Mouse (Mus musculus): ENCODE measurements around the gene Txnrd3. TPM values are rescaled to one million over a fixed set of nuclear protein-coding genes. Genes with fewer than 3 reads are reported as not detected.

The Txnrd3 gene
- 15.9 and 16.9 TPM in 2 replicates for polyA plus RNA-seq (2015; fragmentation: Nextera tagmentation; extraction: Ambion mirVana)

- peaks cover 7% of the 10 kb centered on the region; the same call in 1 of the 2 replicates for H3K4me1 ChIP-seq (ENCODE audit: insufficient read depth, low read length)
- peak within 1 kb of the TSS; percentile 97 for H3K27ac ChIP-seq (ENCODE audit: low read length)
- H3K9ac ChIP-seq (replicated peaks; ENCODE audit: low read length) = peak within 1 kb of the TSS; percentile 70
- no peaks in the 10 kb centered on the region for H3K36me3 ChIP-seq (ENCODE audit: insufficient read depth, low read length)
- peak within 1 kb of the TSS; percentile 68 for H3K4me3 ChIP-seq (ENCODE audit: low read length)
- H3K4me2 ChIP-seq (replicated peaks; ENCODE audit: low read depth, low read length) = peak within 1 kb of the TSS; percentile 93
- WGBS = 1% methylated on average over 38 of the region's 51 CpGs
- no peaks in the 10 kb centered on the region for H3K9me3 ChIP-seq (ENCODE audit: low read length)
- H3K27me3 ChIP-seq (ENCODE audit: insufficient read depth, low read length) = no peaks in the 10 kb centered on the region
- ATAC-seq (ENCODE audit: low FRiP score, low TSS enrichment) = peak; percentile 94
Measured at GRCm38 (mm10) chr6:89643798-89644270, at the start of gene Txnrd3. Txnrd3 (plus strand) TSS chr6:89643988.

GRCm38 (mm10) chr6:89595018-89595776, 48.6 kb upstream of the Txnrd3 start, which contains the start of gene Chchd6:
Chchd6 (minus strand) TSS chr6:89595652.
- no peaks in the 10 kb centered on the region for H3K36me3 ChIP-seq (ENCODE audit: insufficient read depth, low read length)
- H3K4me3 ChIP-seq (ENCODE audit: low read length) = peak within 1 kb of the TSS; percentile 79
- peaks cover 8% of the 10 kb centered on the region; the same call in 1 of the 2 replicates for H3K9me3 ChIP-seq (ENCODE audit: low read length)
- H3K4me1 ChIP-seq (ENCODE audit: insufficient read depth, low read length) = peaks cover 5% of the 10 kb centered on the region
- peak; percentile 100 for ATAC-seq (ENCODE audit: low FRiP score, low TSS enrichment)
- under 1% methylated on average over 54 of the region's 56 CpGs for WGBS
- H3K9ac ChIP-seq (replicated peaks; ENCODE audit: low read length) = peak within 1 kb of the TSS; percentile 78
- H3K27me3 ChIP-seq (ENCODE audit: insufficient read depth, low read length) = no peaks in the 10 kb centered on the region
- H3K27ac ChIP-seq (ENCODE audit: low read length) = no peak within 1 kb of the TSS
- peak within 1 kb of the TSS; percentile 85 for H3K4me2 ChIP-seq (replicated peaks; ENCODE audit: low read depth, low read length)

GRCm38 (mm10) chr6:89595777-89596146, 48.0 kb upstream of the Txnrd3 start:
- Histone ChIP-seq H3K4me2 (replicated peaks; ENCODE audit: low read depth, low read length) (peak overlapping the region; percentile 85), H3K36me3 (ENCODE audit: insufficient read depth, low read length) (no peaks in the 10 kb centered on the region), H3K9ac (replicated peaks; ENCODE audit: low read length) (no peak overlapping the region), H3K27ac (ENCODE audit: low read length) (no peak overlapping the region), H3K4me3 (ENCODE audit: low read length) (peak overlapping the region; percentile 79), H3K9me3 (ENCODE audit: low read length) (peaks cover 11% of the 10 kb centered on the region; the same call in 1 of the 2 replicates), H3K4me1 (ENCODE audit: insufficient read depth, low read length) (peaks cover 5% of the 10 kb centered on the region), H3K27me3 (ENCODE audit: insufficient read depth, low read length) (no peaks in the 10 kb centered on the region)
- WGBS = 21% methylated on average over 5 of the region's 5 CpGs
- ATAC-seq (ENCODE audit: low FRiP score, low TSS enrichment) = peak; percentile 40

- peaks cover 12% of the 10 kb centered on the region; the same call in 1 of the 2 replicates for H3K9me3 ChIP-seq (ENCODE audit: low read length)
- H3K36me3 ChIP-seq (ENCODE audit: insufficient read depth, low read length) = no peaks in the 10 kb centered on the region
- H3K27me3 ChIP-seq (ENCODE audit: insufficient read depth, low read length) = no peaks in the 10 kb centered on the region
- WGBS = 97% methylated on average over 1 of the region's 1 CpGs
- no peak overlapping the region for H3K4me3 ChIP-seq (ENCODE audit: low read length)
- no peak for ATAC-seq (ENCODE audit: low FRiP score, low TSS enrichment)
- no peak overlapping the region for H3K27ac ChIP-seq (ENCODE audit: low read length)
- H3K4me2 ChIP-seq (replicated peaks; ENCODE audit: low read depth, low read length) = no peak overlapping the region
- H3K4me1 ChIP-seq (ENCODE audit: insufficient read depth, low read length) = peaks cover 5% of the 10 kb centered on the region
- H3K9ac ChIP-seq (replicated peaks; ENCODE audit: low read length) = no peak overlapping the region
Measured at GRCm38 (mm10) chr6:89596510-89596909, 47.3 kb upstream of the Txnrd3 start.

- Histone ChIP-seq H3K4me3 (ENCODE audit: low read length) (no peak overlapping the region), H3K27ac (ENCODE audit: low read length) (no peak overlapping the region), H3K27me3 (ENCODE audit: insufficient read depth, low read length) (no peaks in the 10 kb centered on the region), H3K9me3 (ENCODE audit: low read length) (no peaks in the 10 kb centered on the region), H3K4me2 (replicated peaks; ENCODE audit: low read depth, low read length) (no peak overlapping the region), H3K4me1 (ENCODE audit: insufficient read depth, low read length) (no peaks in the 10 kb centered on the region), H3K9ac (replicated peaks; ENCODE audit: low read length) (no peak overlapping the region), H3K36me3 (ENCODE audit: insufficient read depth, low read length) (no peaks in the 10 kb centered on the region)
- ATAC-seq (ENCODE audit: low FRiP score, low TSS enrichment) = no peak
- 64% methylated on average over 3 of the region's 3 CpGs for WGBS
Measured at GRCm38 (mm10) chr6:89606096-89606495, 37.7 kb upstream of the Txnrd3 start.

GRCm38 (mm10) chr6:89607999-89608398, 35.8 kb upstream of the Txnrd3 start:
- Histone ChIP-seq H3K4me2 (replicated peaks; ENCODE audit: low read depth, low read length) (no peak overlapping the region), H3K9me3 (ENCODE audit: low read length) (no peaks in the 10 kb centered on the region), H3K27ac (ENCODE audit: low read length) (no peak overlapping the region), H3K27me3 (ENCODE audit: insufficient read depth, low read length) (no peaks in the 10 kb centered on the region), H3K9ac (replicated peaks; ENCODE audit: low read length) (no peak overlapping the region), H3K36me3 (ENCODE audit: insufficient read depth, low read length) (no peaks in the 10 kb centered on the region), H3K4me3 (ENCODE audit: low read length) (no peak overlapping the region), H3K4me1 (ENCODE audit: insufficient read depth, low read length) (no peaks in the 10 kb centered on the region)
- ATAC-seq (ENCODE audit: low FRiP score, low TSS enrichment) = no peak
- WGBS = 45% methylated on average over 4 of the region's 4 CpGs

GRCm38 (mm10) chr6:89613336-89614106, 30.3 kb upstream of the Txnrd3 start:
- Histone ChIP-seq H3K36me3 (ENCODE audit: insufficient read depth, low read length) (no peaks in the 10 kb centered on the region), H3K27me3 (ENCODE audit: insufficient read depth, low read length) (no peaks in the 10 kb centered on the region), H3K4me3 (ENCODE audit: low read length) (no peak overlapping the region), H3K4me2 (replicated peaks; ENCODE audit: low read depth, low read length) (no peak overlapping the region), H3K9me3 (ENCODE audit: low read length) (no peaks in the 10 kb centered on the region), H3K9ac (replicated peaks; ENCODE audit: low read length) (no peak overlapping the region), H3K4me1 (ENCODE audit: insufficient read depth, low read length) (peaks cover 20% of the 10 kb centered on the region), H3K27ac (ENCODE audit: low read length) (peak overlapping the region; percentile 63; the same call in 1 of the 2 replicates)
- WGBS = 51% methylated on average over 15 of the region's 15 CpGs
- 0 out of 2 replicates have a peak, but pooled peaks have one; percentile 35 for ATAC-seq (ENCODE audit: low FRiP score, low TSS enrichment)

GRCm38 (mm10) chr6:89614107-89614471, 29.7 kb upstream of the Txnrd3 start:
- H3K4me3 ChIP-seq (ENCODE audit: low read length) = no peak overlapping the region
- peaks cover 20% of the 10 kb centered on the region for H3K4me1 ChIP-seq (ENCODE audit: insufficient read depth, low read length)
- H3K27ac ChIP-seq (ENCODE audit: low read length) = peak overlapping the region; percentile 63; the same call in 1 of the 2 replicates
- H3K9ac ChIP-seq (replicated peaks; ENCODE audit: low read length) = no peak overlapping the region
- H3K36me3 ChIP-seq (ENCODE audit: insufficient read depth, low read length) = no peaks in the 10 kb centered on the region
- no peak for ATAC-seq (ENCODE audit: low FRiP score, low TSS enrichment)
- no peaks in the 10 kb centered on the region for H3K27me3 ChIP-seq (ENCODE audit: insufficient read depth, low read length)
- no peaks in the 10 kb centered on the region for H3K9me3 ChIP-seq (ENCODE audit: low read length)
- no peak overlapping the region for H3K4me2 ChIP-seq (replicated peaks; ENCODE audit: low read depth, low read length)
- 11% methylated on average over 2 of the region's 2 CpGs for WGBS

- 50% methylated on average over 7 of the region's 7 CpGs for WGBS
Measured at GRCm38 (mm10) chr6:89614596-89615372, 29.0 kb upstream of the Txnrd3 start.

More at GRCm38 (mm10) chr6:89614596-89615372, 29.0 kb upstream of the Txnrd3 start:
- Histone ChIP-seq H3K9me3 (ENCODE audit: low read length) (no peaks in the 10 kb centered on the region), H3K9ac (replicated peaks; ENCODE audit: low read length) (no peak overlapping the region), H3K27me3 (ENCODE audit: insufficient read depth, low read length) (no peaks in the 10 kb centered on the region), H3K4me1 (ENCODE audit: insufficient read depth, low read length) (peaks cover 20% of the 10 kb centered on the region), H3K36me3 (ENCODE audit: insufficient read depth, low read length) (no peaks in the 10 kb centered on the region), H3K4me3 (ENCODE audit: low read length) (no peak overlapping the region), H3K4me2 (replicated peaks; ENCODE audit: low read depth, low read length) (no peak overlapping the region), H3K27ac (ENCODE audit: low read length) (peak overlapping the region; percentile 85)
- peak; percentile 82 for ATAC-seq (ENCODE audit: low FRiP score, low TSS enrichment)

All from kidney, embryonic 16.5 days (tissue).